Mouse (Mus musculus) ovary, postnatal 10 days (tissue): ENCODE results near the gene 2810004N23Rik.

ENCODE experiments used
- DNase-seq: peaks from one replicate; pipeline ENCODE4 v3.0.0; 2022; ENCODE audit warnings: low spot score

2810004N23Rik gene

GRCm38 (mm10) chr8:124862321-124863162 is at the start of gene 2810004N23Rik, which contains the start of gene Gnpat:
Gene 2810004N23Rik (minus strand): TSS chr8:124863120.
Gene Gnpat (plus strand): TSS chr8:124863033.
- DNase-seq: peak; percentile 97

- no peak for DNase-seq
Measured at GRCm38 (mm10) chr8:124911938-124912872, 49.3 kb upstream of the 2810004N23Rik start.

GRCm38 (mm10) chr8:124910349-124910748 is 47.4 kb upstream of the 2810004N23Rik start:
- DNase-seq: no peak

GRCm38 (mm10) chr8:124909936-124910335 is 47.0 kb upstream of the 2810004N23Rik start:
- DNase-seq: no peak

GRCm38 (mm10) chr8:124905482-124905881 is 42.6 kb upstream of the 2810004N23Rik start:
- DNase-seq: no peak

- no peak for DNase-seq
Measured at GRCm38 (mm10) chr8:124903198-124903597, 40.3 kb upstream of the 2810004N23Rik start.

GRCm38 (mm10) chr8:124898251-124898905 is 35.5 kb upstream of the 2810004N23Rik start:
- no peak for DNase-seq

GRCm38 (mm10) chr8:124897386-124898250 is 34.7 kb upstream of the 2810004N23Rik start, which contains the start of the genes Exoc8 and Sprtn:
Gene Exoc8 (minus strand): TSS chr8:124897705.
Gene Sprtn (plus strand): TSS chr8:124897886.
- peak; percentile 99 for DNase-seq

- peak; percentile 52 for DNase-seq
Measured at GRCm38 (mm10) chr8:124896632-124897385, 33.9 kb upstream of the 2810004N23Rik start.

- no peak for DNase-seq
Measured at GRCm38 (mm10) chr8:124896010-124896631, 33.2 kb upstream of the 2810004N23Rik start.

- no peak for DNase-seq
Measured at GRCm38 (mm10) chr8:124892596-124892995, 29.7 kb upstream of the 2810004N23Rik start.

- DNase-seq: no peak
Measured at GRCm38 (mm10) chr8:124888385-124888784, 25.5 kb upstream of the 2810004N23Rik start.

- DNase-seq: no peak
Measured at GRCm38 (mm10) chr8:124878946-124879526, 16.1 kb upstream of the 2810004N23Rik start.

GRCm38 (mm10) chr8:124878141-124878540 is 15.2 kb upstream of the 2810004N23Rik start:
- no peak for DNase-seq

GRCm38 (mm10) chr8:124872690-124873089 is 9.8 kb upstream of the 2810004N23Rik start:
- DNase-seq: no peak

GRCm38 (mm10) chr8:124872081-124872480 is 9.2 kb upstream of the 2810004N23Rik start:
- no peak for DNase-seq

GRCm38 (mm10) chr8:124871474-124871873 is 8.6 kb upstream of the 2810004N23Rik start:
- no peak for DNase-seq

GRCm38 (mm10) chr8:124869708-124870107 is 6.8 kb upstream of the 2810004N23Rik start:
- no peak for DNase-seq

GRCm38 (mm10) chr8:124867126-124867525 is 4.2 kb upstream of the 2810004N23Rik start:
- no peak for DNase-seq
